Mouse (Mus musculus) hindbrain, embryonic 14.5 days (tissue): Measurements from ENCODE around the gene Ino80b. TPM values are rescaled to one million over a fixed set of nuclear protein-coding genes. Genes with fewer than 3 reads are reported as not detected.

Experiments
- ATAC-seq: fragments of 200-750 bp; cut with Nextera tagmentation; 2 replicates; pipeline ENCODE4 v1.8.0; 2017; ENCODE audit warnings: moderate number of reproducible peaks, mild to moderate bottlenecking, moderate TSS enrichment, moderate library complexity; ENCODE audit not compliant: low FRiP score
- DNase-seq: peaks from one replicate; pipeline ENCODE4 v3.0.0-alpha.2; 2015; ENCODE audit warnings: low spot score
- H3K27ac ChIP-seq: fragments of 300-500 bp; sonication (generic); 2 replicates; pipeline ENCODE4 v1.5.1; 2014; ENCODE audit warnings: mild to moderate bottlenecking, moderate library complexity
- H3K27me3 ChIP-seq: fragments of 300-500 bp; sonication (generic); 2 replicates; pipeline ENCODE4 v1.6.1; 2014; ENCODE audit warnings: mild to moderate bottlenecking, low read length, mixed read lengths; ENCODE audit not compliant: control insufficient read depth, insufficient read depth
- H3K36me3 ChIP-seq: fragments of 300-500 bp; sonication (generic); replicated peaks from 2 replicates; pipeline ENCODE4 v1.6.1; 2014; ENCODE audit not compliant: control insufficient read depth, insufficient read depth
- H3K4me1 ChIP-seq: fragments of 300-500 bp; sonication (generic); replicated peaks from 2 replicates; pipeline ENCODE4 v1.6.1; 2014; ENCODE audit warnings: antibody characterized with exemption, low read length, mixed read lengths; ENCODE audit not compliant: control insufficient read depth, insufficient read depth
- H3K4me2 ChIP-seq: fragments of 300-500 bp; sonication (generic); replicated peaks from 2 replicates; pipeline ENCODE4 v1.6.1; 2014; ENCODE audit warnings: mild to moderate bottlenecking, moderate library complexity
- H3K4me3 ChIP-seq: fragments of 300-500 bp; sonication (generic); replicated peaks from 2 replicates; pipeline ENCODE4 v1.5.1; 2014; ENCODE audit warnings: mild to moderate bottlenecking, low read length
- H3K9ac ChIP-seq: fragments of 300-500 bp; sonication (generic); 2 replicates; pipeline ENCODE4 v1.6.1; 2014
- H3K9me3 ChIP-seq: fragments of 300-500 bp; sonication (generic); 2 replicates; pipeline ENCODE4 v1.6.1; 2016; ENCODE audit warnings: low read length; ENCODE audit not compliant: control insufficient read depth
- WGBS: fragments of 180-500 bp; shearing (Covaris S2); extraction: QIAGEN DNeasy Blood & Tissue Kit; methylation state at CpG from one replicate; pipeline ENCODE4 v1.1.7; 2014; 5-methylcytosine and 5-hydroxymethylcytosine counted together
- polyA plus RNA-seq: library from polyadenylated mRNA; unstranded; fragments of >200 nt; fragmentation: Nextera tagmentation; extraction: Ambion mirVana; gene quantifications from 2 replicates; pipeline ENCODE4 v1.2.1, GENCODE M21; 2014

Gene Ino80b
- polyA plus RNA-seq, result 15.4 and 15.8 TPM in 2 replicates

DNA sequence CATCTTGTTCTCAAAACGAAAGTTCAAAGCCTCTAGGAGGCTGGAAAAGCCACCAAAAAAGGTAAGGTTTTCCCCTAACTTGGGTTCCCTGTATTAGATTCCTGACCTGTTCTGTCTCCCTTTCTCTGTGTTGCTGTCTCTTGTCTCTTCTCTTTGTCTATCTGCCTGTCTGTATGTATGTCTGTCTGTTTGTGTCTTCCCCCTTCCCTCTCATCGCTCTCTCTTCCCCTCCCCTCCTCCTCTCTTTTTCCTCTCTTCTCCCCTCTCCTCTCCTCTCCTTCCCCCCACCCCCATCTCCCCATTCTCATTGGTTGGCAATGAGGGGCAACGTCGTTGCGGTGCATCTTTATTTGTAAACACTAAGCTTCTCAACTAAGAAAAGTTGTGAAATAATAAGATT, at the start of gene Ino80b:
TSS of gene Ino80b (minus strand) at position 101 of the 400 bp plus-strand sequence.
- Histone ChIP-seq H3K9ac (peak within 1 kb of the TSS; percentile 55), H3K36me3 (no peaks in the 10 kb centered on the region), H3K4me3 (peak within 1 kb of the TSS; percentile 53), H3K27me3 (no peaks in the 10 kb centered on the region), H3K27ac (0 out of 2 replicates have a peak within 1 kb of the TSS, but pooled peaks have one; percentile 38), H3K4me1 (peaks cover 28% of the 10 kb centered on the region), H3K4me2 (peak within 1 kb of the TSS; percentile 88), H3K9me3 (no peaks in the 10 kb centered on the region)
- 28% methylated on average over 5 of the region's 5 CpGs for WGBS
- no peak for DNase-seq
- no peak for ATAC-seq

DNA sequence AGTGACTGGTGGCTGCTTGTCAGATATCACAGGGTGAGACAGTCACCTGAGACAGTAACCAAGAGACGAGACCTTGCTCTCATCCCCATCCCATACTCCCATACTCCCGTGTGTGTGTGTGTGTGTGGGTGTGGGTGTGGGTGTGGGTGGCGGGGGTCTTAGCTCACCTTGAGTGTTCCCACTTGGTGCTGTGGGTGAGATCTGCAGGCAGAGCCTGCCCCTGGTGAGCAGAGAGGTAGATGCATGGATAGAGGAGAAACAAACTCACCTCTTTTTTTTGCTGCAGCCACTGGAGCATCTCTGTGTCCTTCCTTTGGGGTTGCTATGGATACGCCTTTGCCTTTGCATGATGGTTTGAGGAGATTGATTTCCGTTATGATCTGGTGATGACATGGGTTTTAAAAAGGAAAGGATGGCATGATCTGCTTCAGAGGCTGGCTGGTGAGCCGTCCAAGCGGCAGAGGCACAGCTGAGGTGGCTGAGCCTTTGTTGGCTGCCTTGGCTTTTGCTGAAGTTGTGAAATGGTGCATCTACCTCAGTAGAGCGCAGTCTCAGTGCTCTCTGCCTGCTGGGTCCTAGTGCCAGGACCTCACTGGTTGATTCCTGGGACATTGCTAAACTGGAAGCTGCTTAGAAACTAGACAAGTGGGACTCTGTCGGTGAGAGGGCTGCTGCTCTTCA, 47.1 kb upstream of the Ino80b start:
- Histone ChIP-seq H3K9ac (peak overlapping the region; percentile 57), H3K36me3 (no peaks in the 10 kb centered on the region), H3K4me1 (peaks cover 23% of the 10 kb centered on the region), H3K27me3 (no peaks in the 10 kb centered on the region), H3K9me3 (no peaks in the 10 kb centered on the region), H3K4me2 (peak overlapping the region; percentile 52), H3K4me3 (peak overlapping the region; percentile 37), H3K27ac (peak overlapping the region; percentile 80)
- WGBS, result 54% methylated on average over 9 of the region's 9 CpGs
- DNase-seq (no peak), ATAC-seq (peak; percentile 63; the same call in 1 of the 2 replicates)

DNA sequence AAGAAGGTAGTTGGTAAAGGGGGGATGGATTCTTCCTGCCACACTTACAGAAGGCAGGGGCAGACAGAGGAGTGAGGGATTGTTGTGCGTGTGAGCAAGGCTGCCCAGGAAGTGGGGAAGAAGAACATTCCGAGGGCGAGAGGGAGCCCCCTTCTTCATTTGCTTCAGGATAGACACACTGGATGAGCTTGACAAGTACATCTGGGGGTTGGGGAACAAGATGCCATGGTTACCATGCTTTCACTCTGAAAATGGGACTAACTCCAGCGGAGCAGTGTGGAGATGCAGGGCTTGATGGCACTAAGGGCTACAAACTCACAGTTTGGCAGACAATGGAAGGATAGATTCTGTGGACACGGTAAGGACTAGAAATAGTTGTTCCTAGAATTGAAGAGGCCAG, 45.8 kb upstream of the Ino80b start:
- peaks cover 32% of the 10 kb centered on the region for H3K4me1 ChIP-seq
- no peaks in the 10 kb centered on the region for H3K9me3 ChIP-seq
- H3K4me3 ChIP-seq, result peak overlapping the region; percentile 37
- H3K9ac ChIP-seq, result peak overlapping the region; percentile 57
- 70% methylated on average over 5 of the region's 5 CpGs for WGBS
- ATAC-seq, result no peak
- no peak overlapping the region for H3K27ac ChIP-seq
- no peak for DNase-seq
- peak overlapping the region; percentile 52 for H3K4me2 ChIP-seq
- H3K36me3 ChIP-seq, result no peaks in the 10 kb centered on the region
- no peaks in the 10 kb centered on the region for H3K27me3 ChIP-seq

- H3K9me3 ChIP-seq, result no peaks in the 10 kb centered on the region
- H3K27ac ChIP-seq, result no peak overlapping the region
- 0 out of 2 replicates have a peak overlapping the region, but pooled peaks have one; percentile 4 for H3K9ac ChIP-seq
- WGBS, result 81% methylated on average over 5 of the region's 5 CpGs
- H3K27me3 ChIP-seq, result no peaks in the 10 kb centered on the region
- DNase-seq (no peak), ATAC-seq (no peak)
- H3K36me3 ChIP-seq, result no peaks in the 10 kb centered on the region
- H3K4me2 ChIP-seq, result no peak overlapping the region; the same call in 1 of the 2 replicates
- no peak overlapping the region for H3K4me3 ChIP-seq
- peaks cover 36% of the 10 kb centered on the region for H3K4me1 ChIP-seq
These were observed 44.6 kb upstream of the Ino80b start for GRCm38 (mm10) chr6:83169872-83170271.

DNA sequence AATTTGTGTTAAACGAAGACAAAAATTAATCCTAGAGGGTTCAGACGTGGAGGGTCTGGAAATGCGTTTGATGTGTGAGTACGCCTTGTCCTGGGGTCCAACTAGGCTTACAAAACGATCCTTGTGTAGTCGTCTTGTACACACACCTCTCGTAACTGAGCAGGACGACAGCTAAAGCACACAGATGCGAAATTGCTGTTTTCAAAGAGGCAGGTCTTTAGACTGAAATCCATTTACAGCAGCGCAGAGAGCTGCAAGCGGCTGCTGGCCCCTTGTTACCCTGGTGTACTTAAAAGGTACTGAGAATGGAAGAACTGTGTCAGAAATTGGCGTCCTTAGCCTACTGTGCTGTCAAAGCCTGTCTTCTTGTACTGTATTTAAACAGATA, 41.0 kb upstream of the Ino80b start:
- DNase-seq, result no peak
- Histone ChIP-seq H3K4me2 (peak overlapping the region; percentile 67), H3K9me3 (no peaks in the 10 kb centered on the region), H3K27me3 (peaks cover 14% of the 10 kb centered on the region), H3K9ac (peak overlapping the region; percentile 76), H3K27ac (peak overlapping the region; percentile 92), H3K4me3 (peak overlapping the region; percentile 68), H3K36me3 (no peaks in the 10 kb centered on the region), H3K4me1 (peaks cover 40% of the 10 kb centered on the region)
- ATAC-seq, result no peak; the same call in 1 of the 2 replicates
- WGBS, result under 1% methylated on average over 12 of the region's 12 CpGs

- peak; percentile 96 for DNase-seq
- Histone ChIP-seq H3K9me3 (no peaks in the 10 kb centered on the region), H3K27ac (peak within 1 kb of the TSS; percentile 92), H3K4me2 (peak within 1 kb of the TSS; percentile 67), H3K4me1 (peaks cover 35% of the 10 kb centered on the region), H3K27me3 (peaks cover 19% of the 10 kb centered on the region), H3K36me3 (no peaks in the 10 kb centered on the region), H3K9ac (peak within 1 kb of the TSS; percentile 76), H3K4me3 (peak within 1 kb of the TSS; percentile 68)
- WGBS, result under 1% methylated on average over 43 of the region's 58 CpGs
- ATAC-seq, result peak; percentile 86
These were observed 40.5 kb upstream of the Ino80b start, which contains the start of gene Dctn1 for GRCm38 (mm10) chr6:83165607-83166242. Gene Dctn1, plus strand, starts transcription at chr6:83165920.

DNA sequence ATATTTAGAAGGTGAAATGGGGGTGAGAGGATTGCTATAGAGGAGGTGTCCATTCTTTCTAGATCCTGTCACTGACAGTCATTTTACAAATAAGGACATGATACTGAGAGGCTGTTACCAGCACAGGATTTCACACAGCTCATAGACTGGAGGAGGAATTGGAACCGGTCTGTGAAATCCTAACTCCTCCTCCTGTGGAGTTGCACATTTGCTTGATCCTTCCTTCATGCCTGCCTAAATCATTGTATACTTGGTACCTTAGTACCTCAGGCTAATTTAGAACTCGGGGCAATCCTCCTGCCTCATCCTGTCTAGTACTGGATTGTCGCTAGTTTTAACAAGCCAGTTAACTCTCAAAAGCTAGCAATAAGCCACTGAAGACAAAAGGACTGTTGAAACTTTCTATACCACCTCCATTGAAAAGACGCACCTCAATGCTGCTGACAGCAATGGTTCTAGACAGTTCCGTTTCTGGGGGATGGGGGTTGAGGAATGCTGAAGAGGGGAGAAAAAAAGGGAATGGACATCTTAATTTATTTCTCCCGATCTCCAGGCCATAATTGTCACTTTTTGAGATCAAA, 39.9 kb upstream of the Ino80b start:
- Histone ChIP-seq H3K27ac (peak overlapping the region; percentile 92), H3K4me2 (peak overlapping the region; percentile 67), H3K27me3 (peaks cover 25% of the 10 kb centered on the region), H3K9me3 (no peaks in the 10 kb centered on the region), H3K9ac (peak overlapping the region; percentile 76), H3K4me1 (peaks cover 31% of the 10 kb centered on the region), H3K36me3 (no peaks in the 10 kb centered on the region), H3K4me3 (peak overlapping the region; percentile 68)
- 5% methylated on average over 6 of the region's 6 CpGs for WGBS
- ATAC-seq (peak; percentile 22), DNase-seq (no peak)

GRCm38 (mm10) chr6:83162701-83163100, 37.5 kb upstream of the Ino80b start:
- H3K36me3 ChIP-seq, result no peaks in the 10 kb centered on the region
- peak overlapping the region; percentile 39 for H3K4me2 ChIP-seq
- H3K4me1 ChIP-seq, result peaks cover 31% of the 10 kb centered on the region
- H3K4me3 ChIP-seq, result peak overlapping the region; percentile 18
- WGBS, result 0% methylated on average over 8 of the region's 8 CpGs
- peaks cover 29% of the 10 kb centered on the region for H3K27me3 ChIP-seq
- H3K9ac ChIP-seq, result peak overlapping the region; percentile 12; the same call in 1 of the 2 replicates
- DNase-seq (peak; percentile 73), ATAC-seq (no peak)
- no peaks in the 10 kb centered on the region for H3K9me3 ChIP-seq
- H3K27ac ChIP-seq, result no peak overlapping the region
